Mouse (Mus musculus): ENCODE results near the gene Ell2.

Gene Ell2

DNA sequence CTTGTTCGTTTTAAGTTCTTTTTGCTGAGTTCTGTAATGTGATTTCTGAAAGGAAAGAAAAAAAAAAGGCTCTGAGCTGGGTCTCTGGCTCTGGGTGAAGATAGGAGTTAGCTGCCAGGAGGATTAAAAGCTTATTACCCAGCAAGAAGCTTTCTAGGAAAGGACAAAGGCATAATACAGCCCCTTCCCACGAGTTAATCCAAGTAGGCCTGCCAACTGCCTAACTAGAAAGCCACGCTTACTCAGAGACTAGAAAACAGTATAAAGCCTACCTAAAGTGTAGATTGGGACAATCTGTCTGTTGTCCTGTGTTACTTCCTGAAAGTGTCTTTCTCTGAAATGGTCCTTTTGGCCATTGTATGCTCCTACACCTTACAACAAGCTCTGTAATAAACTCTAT is 111.9 kb downstream of the Ell2 start:
- peak; percentile 14 for DNase-seq

DNA sequence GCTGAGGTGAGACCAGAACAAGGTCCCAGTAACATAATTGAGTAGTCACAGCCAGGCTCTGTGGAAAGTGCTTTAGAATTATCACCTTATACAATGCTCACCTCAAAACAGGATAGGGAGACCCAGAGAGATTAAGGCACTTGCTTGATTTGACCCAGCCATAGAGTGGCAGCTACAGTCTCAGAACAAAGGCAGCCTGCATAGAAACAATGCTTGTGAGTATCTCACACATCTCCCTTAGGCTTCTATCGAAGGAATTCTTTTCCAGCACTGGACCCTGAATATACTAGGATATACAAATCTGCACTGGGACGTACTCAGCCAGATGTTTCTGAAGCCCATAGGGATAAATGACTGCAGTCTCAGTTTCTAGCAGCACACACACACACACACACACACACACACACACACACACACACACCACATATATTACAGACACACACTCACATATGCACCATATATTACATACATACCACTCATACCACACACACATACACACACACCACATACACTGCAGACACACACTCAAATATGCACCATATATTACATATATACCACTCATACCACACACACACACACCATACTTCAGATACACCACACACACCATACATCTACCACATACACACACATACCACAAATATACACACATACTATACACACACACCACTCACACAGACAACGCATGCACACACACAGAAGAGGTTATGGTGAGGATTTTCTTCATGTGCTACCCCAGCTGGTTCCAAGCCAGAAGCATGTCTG is 112.6 kb downstream of the Ell2 start:
- DNase-seq: peak; percentile 60

DNA sequence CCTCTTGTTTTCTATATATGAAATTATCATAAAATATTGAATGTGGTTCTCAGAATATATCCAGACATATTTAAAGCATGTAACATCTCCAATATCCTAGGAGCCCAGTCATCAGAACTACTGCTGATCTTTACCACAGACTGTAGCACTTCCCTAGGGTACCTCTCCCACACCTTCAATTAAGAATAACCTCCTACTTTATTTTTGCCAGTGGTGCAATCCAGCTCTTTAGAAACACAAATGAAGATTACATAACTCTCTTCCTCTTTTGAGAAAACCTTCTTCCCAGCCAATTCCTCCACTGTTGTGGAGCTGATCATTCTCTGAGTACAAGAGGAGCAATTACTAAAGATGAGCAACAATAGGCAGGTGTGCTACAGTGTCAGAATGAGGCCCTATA is 113.3 kb downstream of the Ell2 start:
- DNase-seq: peak; percentile 6
